In the genomic region with DNA sequence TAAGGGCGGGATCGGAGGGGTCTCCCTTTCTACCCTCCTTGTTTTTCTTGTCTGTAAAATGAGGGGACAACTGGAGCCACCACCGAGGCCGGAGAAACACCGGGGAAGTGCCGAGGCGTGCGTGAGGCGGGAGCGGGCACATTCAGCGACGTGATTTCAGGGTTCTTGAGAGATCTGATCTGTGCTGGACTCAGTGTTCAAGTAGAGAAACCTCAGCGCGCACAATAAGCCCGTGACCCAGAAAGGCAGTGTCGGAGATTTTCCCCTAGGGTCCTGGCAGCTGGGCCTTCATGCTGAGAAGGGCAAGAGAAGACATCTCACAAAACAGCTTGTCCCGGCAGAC, we compare ENCODE assay signal across 1 mouse cellular context.
TF ChIP-seq lines count a peak whose summit lies in the region.

No protein-coding gene starts in this region.

TF ChIP-seq in MEL, 35 proteins besides CTCF, POLR2A, EP300 and RAD21:
- TF ChIP-seq ZKSCAN1 (IDR thresholded peaks at IDR 0.05; ENCODE audit: low read depth, low read length) = no peak
- TF ChIP-seq MXI1 (IDR thresholded peaks at IDR 0.05; ENCODE audit: low read depth, low read length) = peak; percentile 71; the same call in 1 of the 2 replicates
- no peak for TF ChIP-seq MEF2A (IDR thresholded peaks at IDR 0.05; ENCODE audit: extremely low read depth, insufficient replicate concordance, low read depth, low read length, poor library complexity, severe bottlenecking)
- no peak for TF ChIP-seq USF1 (IDR thresholded peaks at IDR 0.05; ENCODE audit: low read depth, low read length)
- TF ChIP-seq GATA1 (IDR thresholded peaks at IDR 0.05; ENCODE audit: low read depth, low read length) = no peak
- TF ChIP-seq UBTF (IDR thresholded peaks at IDR 0.05; ENCODE audit: borderline replicate concordance, insufficient read depth, low read depth, low read length) = no peak
